Mouse (Mus musculus) left cerebral cortex, adult 8-10 months (tissue): ENCODE results near the gene Hdc. TPM values are rescaled to one million over a fixed set of nuclear protein-coding genes. Genes with fewer than 3 reads are reported as not detected.
"Not testable (repeated sequence)": the region's sequence is repeated elsewhere in the genome, so short reads cannot be mapped to it uniquely, and the experiment has no call there.

ENCODE experiments used
- DNase-seq, 2 experiments: peaks; one replicate each; pipeline ENCODE4 v3.0.0; 2022; ENCODE audit warnings: low spot score in 2 of 2
- total RNA-seq, 4 experiments: library from RNA; stranded (reverse); gene quantifications; 2 replicates each; pipeline ENCODE4 v1.2.4; 2022

Hdc gene
- total RNA-seq = 1 to 10 TPM in 3 of 4 experiments, under 1 TPM in 1; 0.94 to 1.6 (median 1.2) TPM

DNA sequence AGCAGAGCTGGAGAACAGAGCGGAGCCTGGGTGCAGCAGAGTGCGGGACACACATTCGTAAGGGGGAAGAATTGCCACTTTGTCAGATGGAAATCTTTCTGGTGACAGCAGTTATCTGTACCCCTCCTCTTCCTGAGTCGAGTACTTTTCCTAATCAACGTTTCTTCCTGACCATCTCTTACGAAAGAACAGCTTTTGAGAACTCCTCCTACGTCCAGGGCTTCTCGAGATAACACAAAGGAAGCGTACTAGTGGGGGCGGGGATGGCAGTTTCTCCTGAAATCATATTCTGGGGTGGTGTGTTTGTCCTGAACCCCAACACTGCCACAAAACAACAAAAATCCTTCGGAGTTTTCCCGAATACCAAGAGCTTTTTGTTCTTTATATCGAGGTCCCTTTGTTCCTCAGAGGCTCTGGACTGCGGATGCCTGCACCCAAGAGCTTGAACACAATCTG lies at the start of gene Hdc:
Gene Hdc (minus strand): TSS at position 51 of the 456 bp plus-strand sequence.
- no peak for DNase-seq

DNA sequence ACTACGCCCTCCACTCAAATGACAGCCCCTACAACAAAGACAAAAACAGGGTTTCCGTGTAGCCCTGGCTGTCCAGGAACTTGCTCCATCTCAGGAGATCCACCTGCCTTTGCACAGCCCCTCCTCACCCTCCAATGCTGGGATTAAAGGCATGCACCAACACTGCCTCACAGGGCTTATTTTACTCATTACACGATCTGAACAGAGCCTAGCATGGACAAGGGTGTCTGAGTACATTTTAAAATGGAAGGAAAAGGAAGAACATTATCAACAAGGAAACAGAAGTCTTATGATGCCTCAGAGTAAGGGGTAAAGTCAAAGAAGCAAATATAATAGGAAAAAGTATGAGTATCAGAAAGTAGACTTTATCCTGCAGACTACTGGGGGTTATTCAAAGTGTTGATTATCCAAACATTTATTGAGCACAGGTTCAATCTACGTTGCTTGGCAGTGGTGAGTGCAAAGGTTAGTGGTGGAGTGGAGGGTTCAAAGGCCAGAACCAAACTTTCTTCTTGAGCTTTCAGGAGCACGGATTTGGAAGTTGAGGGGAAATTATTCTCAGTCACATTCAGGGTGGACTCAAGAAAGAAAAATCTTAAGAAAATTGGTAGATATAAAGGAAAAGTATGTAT lies 49.6 kb upstream of the Hdc start:
- no peak for DNase-seq

GRCm38 (mm10) chr2:126665984-126666383 lies 46.9 kb upstream of the Hdc start:
- DNase-seq = no peak

DNA sequence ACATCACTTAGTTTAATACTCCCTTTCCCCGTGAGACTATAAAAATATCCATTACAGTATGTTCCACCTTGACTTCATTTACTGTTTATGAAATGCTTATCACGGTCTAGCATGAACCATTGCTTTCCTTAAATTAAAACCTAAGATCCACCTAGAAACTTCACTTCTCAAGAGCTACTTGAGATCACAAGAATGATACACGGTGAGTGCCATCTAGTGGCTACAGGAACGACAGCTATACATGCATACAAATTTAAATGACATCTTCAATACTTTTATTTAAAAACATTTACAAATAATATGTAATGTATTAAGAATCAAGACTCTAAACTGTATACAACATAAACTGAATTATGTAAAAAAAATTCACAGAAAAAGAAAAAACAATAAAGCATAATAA lies 44.4 kb upstream of the Hdc start:
- no peak for DNase-seq

DNA sequence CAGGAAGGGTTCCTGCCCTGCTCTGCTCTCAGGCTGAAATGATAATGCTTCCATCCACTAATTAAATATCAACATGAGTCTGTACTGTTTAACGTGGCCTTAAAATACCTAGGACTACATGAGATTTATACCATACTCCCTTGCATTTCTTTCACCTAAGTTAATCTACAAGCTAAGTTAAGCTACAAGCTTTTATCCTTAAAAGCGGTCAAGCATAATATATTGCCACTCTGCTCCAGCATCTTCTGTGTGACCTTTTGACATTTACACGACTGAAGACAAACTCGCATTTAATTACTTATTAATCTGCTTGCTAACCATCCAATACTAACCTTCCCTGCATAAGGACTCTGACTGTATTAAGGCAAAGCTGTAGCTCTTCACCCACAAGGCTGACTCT lies 33.8 kb upstream of the Hdc start:
- no peak for DNase-seq

DNA sequence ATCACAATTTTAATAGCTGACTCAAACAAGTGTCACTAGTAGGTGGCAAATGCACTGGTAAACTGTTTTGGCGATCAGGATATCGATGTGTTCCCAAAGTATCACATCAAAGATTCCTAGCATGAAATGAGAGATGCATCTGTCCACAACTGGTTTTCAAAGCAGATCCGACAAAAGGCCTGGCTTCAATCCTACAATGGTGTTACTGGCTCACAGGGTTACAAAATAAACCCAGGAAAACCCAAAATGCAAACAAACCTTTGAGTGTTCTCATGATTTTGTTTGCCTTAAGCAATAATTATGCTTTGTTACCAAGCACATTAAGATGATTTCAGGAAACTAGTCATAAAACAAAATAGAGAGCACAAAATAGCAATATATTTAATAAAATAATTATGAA lies 28.7 kb upstream of the Hdc start:
- no peak for DNase-seq

GRCm38 (mm10) chr2:126646461-126646860 lies 27.4 kb upstream of the Hdc start:
- DNase-seq = no peak

DNA sequence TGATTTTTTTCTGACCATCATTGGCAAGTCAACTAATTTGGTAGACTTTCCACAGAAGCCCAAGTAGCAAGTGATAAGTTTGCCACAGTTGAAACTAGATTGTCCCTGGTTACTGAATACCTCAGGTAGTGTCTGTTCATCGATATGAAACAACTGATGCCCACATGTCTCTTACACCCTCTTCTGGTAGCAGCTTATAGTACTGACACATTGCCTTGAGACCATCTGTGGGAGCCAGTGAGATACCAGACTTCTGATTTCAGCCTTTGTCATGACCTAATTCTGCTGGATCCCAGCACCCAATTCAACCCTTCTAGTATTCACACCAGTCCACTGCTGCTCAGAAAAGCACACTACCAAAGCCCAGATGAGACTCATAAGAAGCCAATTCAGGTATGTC lies 25.7 kb upstream of the Hdc start:
- DNase-seq = no peak

DNA sequence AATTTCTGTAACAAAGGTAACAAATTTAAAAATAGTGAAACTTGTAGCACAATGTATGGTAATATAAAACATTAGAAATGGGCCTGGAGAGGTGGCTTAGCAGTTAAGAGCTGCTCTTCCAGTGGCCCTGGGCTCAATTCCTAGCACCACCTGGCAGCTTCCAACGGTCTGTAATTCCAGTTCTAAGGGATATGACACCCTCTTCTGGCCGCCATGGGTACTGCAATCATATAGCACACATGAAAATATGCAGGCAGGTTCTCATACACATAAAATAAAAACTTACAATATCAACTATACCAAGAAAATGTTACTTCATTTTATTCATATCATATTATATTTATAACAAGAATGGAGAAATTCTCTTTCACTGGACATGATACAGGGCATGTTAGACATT lies 21.2 kb upstream of the Hdc start:
- no peak for DNase-seq

GRCm38 (mm10) chr2:126635939-126636823 lies 17.1 kb upstream of the Hdc start:
- DNase-seq = no peak

- no peak for DNase-seq
Observed at GRCm38 (mm10) chr2:126633165-126633564, 14.1 kb upstream of the Hdc start.

GRCm38 (mm10) chr2:126628455-126628995 lies 9.4 kb upstream of the Hdc start:
- no peak for DNase-seq

- DNase-seq = no peak
Observed at GRCm38 (mm10) chr2:126623138-126623537, 4.0 kb upstream of the Hdc start.

GRCm38 (mm10) chr2:126622455-126622854 lies 3.4 kb upstream of the Hdc start:
- DNase-seq = no peak

DNA sequence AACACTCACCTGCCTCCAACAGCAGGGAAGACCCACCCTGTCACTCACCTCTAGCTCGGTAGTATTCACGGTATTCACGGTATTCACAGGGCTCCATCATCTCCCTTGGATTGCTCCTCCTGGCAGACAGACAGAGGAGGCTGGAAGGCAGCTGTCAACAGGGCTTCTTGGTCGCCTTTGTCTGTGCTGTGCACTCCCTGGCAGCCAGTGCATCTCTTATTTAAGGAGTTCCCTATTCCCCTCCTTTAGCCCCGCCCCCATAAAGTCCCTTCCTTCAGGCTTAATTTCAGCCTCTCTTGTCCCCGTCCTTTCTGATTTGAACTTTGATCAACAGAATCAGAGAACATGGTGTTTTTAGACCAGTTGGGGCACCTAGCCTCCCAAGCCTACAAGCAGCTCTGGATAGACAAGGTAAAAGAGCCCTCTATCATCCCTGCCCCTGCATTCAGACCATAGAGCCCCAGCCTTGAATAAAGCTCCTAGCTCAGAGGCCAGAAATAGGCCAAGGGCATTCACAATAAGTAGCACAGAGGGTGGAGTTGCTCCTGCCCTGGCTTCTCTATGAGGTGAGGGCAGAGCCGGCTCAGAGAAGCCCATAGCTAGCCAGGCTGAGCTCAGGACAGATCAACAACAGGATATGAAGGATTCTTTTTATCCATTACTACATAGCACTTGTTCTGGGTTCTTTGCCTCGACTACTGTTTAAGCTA lies 474 bp downstream of the Hdc start:
- no peak for DNase-seq

GRCm38 (mm10) chr2:126615355-126615754 lies 3.7 kb downstream of the Hdc start:
- DNase-seq = no peak

GRCm38 (mm10) chr2:126609600-126609999 lies 9.5 kb downstream of the Hdc start:
- not testable (repeated sequence) for DNase-seq

DNA sequence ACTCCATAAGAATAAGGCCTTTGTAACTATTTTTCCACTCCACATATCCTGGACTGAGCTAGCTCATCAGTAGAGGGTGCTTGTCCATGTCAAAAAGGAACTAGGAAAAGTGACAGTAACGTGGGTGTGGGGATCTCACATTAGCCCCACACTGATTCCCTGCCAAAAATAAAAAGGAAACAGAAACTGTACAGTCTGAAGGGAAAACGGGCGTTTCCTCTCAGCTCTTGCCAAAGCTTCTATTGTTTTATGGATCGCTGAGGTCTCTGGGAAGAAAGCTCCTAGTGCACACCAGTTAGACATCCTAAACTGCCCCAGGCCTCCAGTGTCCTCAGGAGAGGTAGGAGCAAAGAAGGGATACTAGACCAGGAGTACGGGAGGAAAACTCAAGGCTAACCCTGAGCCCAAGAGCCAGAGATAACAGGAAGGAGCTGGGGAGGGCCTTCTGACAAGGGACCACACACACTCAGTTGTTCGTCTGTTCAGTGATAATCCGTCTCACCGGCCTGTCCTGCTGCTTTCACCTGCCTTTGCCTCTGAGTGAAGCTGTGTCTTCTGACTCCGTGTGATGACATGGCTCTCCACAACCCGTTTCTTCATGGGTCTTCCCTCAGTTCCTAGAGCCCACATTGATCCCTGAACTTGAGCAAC lies 11.4 kb downstream of the Hdc start:
- no peak for DNase-seq

DNA sequence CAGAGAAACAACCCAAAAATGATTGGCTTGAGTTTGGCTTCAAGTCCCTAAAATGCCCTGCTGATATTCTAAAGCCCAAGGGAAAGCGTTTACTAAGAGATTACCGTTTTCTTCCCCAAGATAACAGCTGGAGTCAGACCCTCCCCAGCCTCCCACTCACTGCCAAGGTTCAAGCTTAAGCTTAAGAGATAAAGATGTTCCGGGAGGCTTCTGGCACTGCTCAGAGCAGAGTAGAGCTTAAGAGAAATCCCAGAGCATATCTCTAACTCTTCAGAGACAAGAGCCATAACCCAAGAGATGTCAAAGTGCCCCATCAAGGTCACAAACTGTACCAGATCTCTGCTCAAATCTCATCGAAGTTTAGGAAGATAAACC lies 12.4 kb downstream of the Hdc start:
- DNase-seq = no peak

- DNase-seq = no peak
Observed at GRCm38 (mm10) chr2:126606061-126606687, 12.9 kb downstream of the Hdc start.
